In genomic region chr2:72728699-72729098, GRCm38 (mm10) we compare ENCODE assay signal across 8 mouse cellular contexts.
A peak's percentile ranks its signal among the peaks of the same experiment; 100 is the strongest.
DNase-seq lines count a peak whose midpoint lies in the region; TF ChIP-seq lines count a peak whose summit lies in the region.
"Had no signal": no experiment of that assay in that cellular context is flagged by ENCODE, and none has a peak within 500 bp of the region (broad histone marks: within the 10 kb centered on the region; RNA-seq: fewer than 3 reads in every experiment).

No protein-coding gene starts in this region.

- no peaks in the 10 kb centered on the region for H3K4me1 ChIP-seq in testis, adult 2 months (ENCODE audit: control insufficient read depth, insufficient read depth, low read length)

- H3K27ac ChIP-seq in testis, adult 2 months (ENCODE audit: control insufficient read depth, insufficient read depth, low read depth, low read length): no peak overlapping the region
- H3K27ac ChIP-seq: heart, embryonic 13.5 days had no signal

- peak; percentile 36; the same call in 1 of the 2 replicates for TF ChIP-seq CTCF in testis, adult 2 months (IDR thresholded peaks at IDR 0.05; ENCODE audit: control insufficient read depth, insufficient read depth, insufficient replicate concordance, low read depth, low read length)

- no peaks in the 10 kb centered on the region for H3K27me3 ChIP-seq in testis, adult 2 months (ENCODE audit: control insufficient read depth, insufficient read depth, low read length)
- H3K27me3 ChIP-seq: heart, embryonic 13.5 days had no signal

- no peak for DNase-seq in testis, postnatal 14 days (ENCODE audit: low spot score)
- peak; percentile 89 for DNase-seq in adipocyte (ENCODE audit: low spot score)
- peak; percentile 33 for DNase-seq in cerebellum, adult 9-11 months
- peak; percentile 68 to 84 for DNase-seq in heart, postnatal 10 days
- peak; percentile 26 to 34 for DNase-seq in left cerebral cortex, postnatal 25 days (ENCODE audit: low spot score in 2 of 2)
- peak; percentile 41 for DNase-seq in retina, postnatal 7 days (ENCODE audit: low read depth, low spot score)

- H3K4me3 ChIP-seq in testis, adult 2 months (ENCODE audit: control insufficient read depth, low read depth, low read length): no peak overlapping the region
- H3K4me3 ChIP-seq: heart, embryonic 13.5 days had no signal

- H3K36me3 ChIP-seq in testis, adult 2 months (ENCODE audit: control insufficient read depth, insufficient read depth, low read length): no peaks in the 10 kb centered on the region
- H3K36me3 ChIP-seq: heart, embryonic 13.5 days had no signal

- TF ChIP-seq POLR2A in testis, adult 2 months (IDR thresholded peaks at IDR 0.05; ENCODE audit: control insufficient read depth, low read depth, low read length): no peak

- intact Hi-C loops in heart, postnatal 10 days (cut with DNase I): loop anchor here (5.0 to 10.0 kb wide), 4 partner anchors 184 to 334 kb away; no protein-coding TSS in a partner anchor
- intact Hi-C loops in left cerebral cortex, postnatal 25 days (cut with DNase I): no loop called here
